Mouse (Mus musculus): ENCODE results near the gene Atg4a-ps.

DNA sequence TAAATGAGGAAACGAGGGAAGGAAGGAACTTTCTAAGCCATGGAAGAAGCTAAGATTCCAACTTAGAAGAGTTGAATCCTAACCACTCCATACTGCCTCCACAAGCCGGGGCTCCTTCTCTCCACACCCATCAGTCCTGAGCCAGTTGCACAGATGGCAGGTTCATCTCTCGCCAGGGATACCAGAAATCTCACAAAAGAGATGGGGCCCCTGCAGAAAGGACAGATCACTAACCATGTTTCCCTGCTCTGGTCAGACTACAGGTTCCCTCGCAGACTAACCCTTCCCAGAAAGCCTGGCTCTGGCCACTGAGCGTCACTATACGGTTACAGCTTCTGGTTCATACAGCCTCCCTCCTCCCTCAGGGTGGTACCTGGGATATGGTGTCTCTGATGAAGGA is 3.8 kb upstream of the Atg4a-ps start:
- TF ChIP-seq POLR2A (IDR thresholded peaks at IDR 0.05; ENCODE audit: borderline replicate concordance, extremely low read depth, low read depth, low read length) = no peak
- no peak for TF ChIP-seq CTCF (IDR thresholded peaks at IDR 0.05; ENCODE audit: insufficient read depth, low read length)
